Mouse (Mus musculus) heart, embryonic 14.5 days (tissue): Measurements from ENCODE around the gene Klf11. TPM values are rescaled to one million over a fixed set of nuclear protein-coding genes. Genes with fewer than 3 reads are reported as not detected.
"Not testable (repeated sequence)": the region's sequence is repeated elsewhere in the genome, so short reads cannot be mapped to it uniquely, and the experiment has no call there.

Experiments used
- ATAC-seq: fragments of 200-750 bp; cut with Nextera tagmentation; 2 replicates; pipeline ENCODE4 v1.8.0; 2017; ENCODE audit warnings: low read depth, moderate TSS enrichment; ENCODE audit not compliant: insufficient number of reproducible peaks, insufficient read depth, low FRiP score
- H3K27ac ChIP-seq, 2 experiments: fragments of 200-500 bp in 1 of 2; fragments of 300-500 bp in 1 of 2; sonication (generic) in 1 of 2; replicated peaks in 1 of 2; 2 replicates each; pipeline ENCODE4 v1.5.1; 2012 to 2014; ENCODE audit warnings: low read depth in 2 of 2, low read length in 2 of 2, control low read depth in 1 of 2, mild to moderate bottlenecking in 1 of 2, mixed read lengths in 1 of 2; ENCODE audit not compliant: control insufficient read depth in 1 of 2, insufficient read depth in 1 of 2
- H3K27me3 ChIP-seq: fragments of 300-500 bp; sonication (generic); 2 replicates; pipeline ENCODE4 v1.6.1; 2014; ENCODE audit warnings: mild to moderate bottlenecking, low read length, control low read depth; ENCODE audit not compliant: control insufficient read depth, insufficient read depth
- H3K36me3 ChIP-seq: fragments of 300-500 bp; sonication (generic); 2 replicates; pipeline ENCODE4 v1.6.1; 2014; ENCODE audit warnings: mild to moderate bottlenecking, control low read depth, low read length, mixed read lengths; ENCODE audit not compliant: control insufficient read depth, insufficient read depth
- H3K4me1 ChIP-seq, 2 experiments: fragments of 200-500 bp in 1 of 2; fragments of 300-500 bp in 1 of 2; sonication (generic) in 1 of 2; 2 replicates each; pipeline ENCODE4 v1.6.1; 2012 to 2014; ENCODE audit warnings: low read length in 2 of 2, control low read depth in 1 of 2, mixed read lengths in 1 of 2; ENCODE audit not compliant: control insufficient read depth in 2 of 2, insufficient read depth in 2 of 2
- H3K4me2 ChIP-seq: fragments of 300-500 bp; sonication (generic); 2 replicates; pipeline ENCODE4 v1.6.1; 2014; ENCODE audit warnings: mild to moderate bottlenecking, low read length
- H3K4me3 ChIP-seq, 2 experiments: fragments of 200-500 bp in 1 of 2; fragments of 300-500 bp in 1 of 2; sonication (generic) in 1 of 2; 2 replicates each; pipeline ENCODE4 v1.5.1; 2012 to 2014; ENCODE audit warnings: low read length in 2 of 2, mild to moderate bottlenecking in 2 of 2, control low read depth in 1 of 2, low read depth in 1 of 2, moderate library complexity in 1 of 2; ENCODE audit not compliant: control insufficient read depth in 1 of 2, insufficient read depth in 1 of 2
- H3K9ac ChIP-seq: fragments of 300-500 bp; sonication (generic); 2 replicates; pipeline ENCODE4 v1.6.1; 2014; ENCODE audit warnings: mild to moderate bottlenecking, low read length
- H3K9me3 ChIP-seq: fragments of 300-500 bp; sonication (generic); 2 replicates; pipeline ENCODE4 v1.6.1; 2016; ENCODE audit warnings: low read length, control low read depth; ENCODE audit not compliant: control insufficient read depth
- WGBS: fragments of 180-500 bp; shearing (Covaris S2); extraction: QIAGEN DNeasy Blood & Tissue Kit; methylation state at CpG from one replicate; pipeline ENCODE4 v1.1.7; 2014; 5-methylcytosine and 5-hydroxymethylcytosine counted together
- polyA plus RNA-seq: library from polyadenylated mRNA; unstranded; fragments of >200 nt; fragmentation: Nextera tagmentation; extraction: Ambion mirVana; gene quantifications from 2 replicates; pipeline ENCODE4 v1.2.1, GENCODE M21; 2014

The Klf11 gene
- polyA plus RNA-seq, 1 experiment from 2014 or later = 22.3 TPM

GRCm38 (mm10) chr12:24634648-24635047 lies 16.4 kb upstream of the Klf11 start:
- H3K4me3 ChIP-seq = no peak overlapping the region
- H3K9me3 ChIP-seq = no peaks in the 10 kb centered on the region
- no peak overlapping the region for H3K9ac ChIP-seq
- WGBS = 85% methylated on average over 3 of the region's 3 CpGs
- no peak overlapping the region for H3K4me2 ChIP-seq
- H3K27ac ChIP-seq = peak overlapping the region in 1 of 2 experiments; percentile 55; a peak in 1 of 4 replicates
- no peaks in the 10 kb centered on the region for H3K27me3 ChIP-seq
- H3K4me1 ChIP-seq = peaks cover 14 to 22% of the 10 kb centered on the region in 2 experiments
- no peaks in the 10 kb centered on the region for H3K36me3 ChIP-seq
- no peak for ATAC-seq

GRCm38 (mm10) chr12:24638787-24639186 lies 12.3 kb upstream of the Klf11 start:
- not testable (repeated sequence) for ATAC-seq, H3K36me3 ChIP-seq, H3K9me3 ChIP-seq, H3K27me3 ChIP-seq, H3K4me3 ChIP-seq, H3K9ac ChIP-seq, H3K4me2 ChIP-seq, H3K27ac ChIP-seq
- WGBS = 95% methylated on average over 10 of the region's 10 CpGs
- H3K4me1 ChIP-seq = peaks cover 6 to 22% of the 10 kb centered on the region in 2 experiments

GRCm38 (mm10) chr12:24642370-24642802 lies 8.7 kb upstream of the Klf11 start:
- peaks cover 4 to 14% of the 10 kb centered on the region in 2 experiments; a peak in 3 of 4 replicates for H3K4me1 ChIP-seq
- H3K36me3 ChIP-seq = no peaks in the 10 kb centered on the region
- no peaks in the 10 kb centered on the region for H3K27me3 ChIP-seq
- H3K4me3 ChIP-seq = no peak overlapping the region
- ATAC-seq = no peak
- no peak overlapping the region for H3K9ac ChIP-seq
- H3K27ac ChIP-seq = no peak overlapping the region; a peak in 1 of 4 replicates
- 63% methylated on average over 4 of the region's 4 CpGs for WGBS
- no peak overlapping the region for H3K4me2 ChIP-seq
- H3K9me3 ChIP-seq = no peaks in the 10 kb centered on the region

- no peaks in the 10 kb centered on the region for H3K36me3 ChIP-seq
- 42% methylated on average over 1 of the region's 1 CpGs for WGBS
- H3K4me3 ChIP-seq = no peak overlapping the region
- no peak overlapping the region for H3K9ac ChIP-seq
- ATAC-seq = peak; percentile 37; the same call in 1 of the 2 replicates
- H3K4me1 ChIP-seq = peaks cover 4 to 14% of the 10 kb centered on the region in 2 experiments; a peak in 3 of 4 replicates
- H3K4me2 ChIP-seq = no peak overlapping the region
- no peaks in the 10 kb centered on the region for H3K27me3 ChIP-seq
- H3K27ac ChIP-seq = no peak overlapping the region; a peak in 1 of 4 replicates
- no peaks in the 10 kb centered on the region for H3K9me3 ChIP-seq
These were observed 6.9 kb upstream of the Klf11 start for GRCm38 (mm10) chr12:24644125-24644571.

- Histone ChIP-seq H3K9ac (no peak overlapping the region), H3K36me3 (no peaks in the 10 kb centered on the region), H3K9me3 (no peaks in the 10 kb centered on the region), H3K27ac (no peak overlapping the region), H3K4me2 (no peak overlapping the region), H3K27me3 (no peaks in the 10 kb centered on the region), H3K4me3 (no peak overlapping the region), H3K4me1 (peaks cover 10 to 20% of the 10 kb centered on the region in 2 experiments)
- 74% methylated on average over 6 of the region's 6 CpGs for WGBS
- ATAC-seq = no peak
These were observed 5.2 kb upstream of the Klf11 start for GRCm38 (mm10) chr12:24645901-24646300.

GRCm38 (mm10) chr12:24648094-24648493 lies 3.0 kb upstream of the Klf11 start:
- H3K27ac ChIP-seq = no peak overlapping the region
- no peaks in the 10 kb centered on the region for H3K9me3 ChIP-seq
- no peak for ATAC-seq
- H3K9ac ChIP-seq = no peak overlapping the region
- 81% methylated on average over 1 of the region's 1 CpGs for WGBS
- H3K4me2 ChIP-seq = no peak overlapping the region
- H3K4me1 ChIP-seq = peaks cover 18 to 25% of the 10 kb centered on the region in 2 experiments
- H3K36me3 ChIP-seq = no peaks in the 10 kb centered on the region
- no peaks in the 10 kb centered on the region for H3K27me3 ChIP-seq
- no peak overlapping the region for H3K4me3 ChIP-seq

- Histone ChIP-seq H3K27me3 (no peaks in the 10 kb centered on the region), H3K36me3 (peaks cover 24% of the 10 kb centered on the region), H3K4me1 (peaks cover 16 to 35% of the 10 kb centered on the region in 2 experiments), H3K27ac (peak overlapping the region; percentile 88 to 89), H3K4me3 (peak overlapping the region; percentile 53 to 79), H3K9me3 (no peaks in the 10 kb centered on the region), H3K4me2 (peak overlapping the region; percentile 70), H3K9ac (peak overlapping the region; percentile 63)
- ATAC-seq = no peak
- WGBS = 5% methylated on average over 22 of the region's 22 CpGs
These were observed 535 bp upstream of the Klf11 start for GRCm38 (mm10) chr12:24650415-24651062.
